Mouse (Mus musculus): ENCODE measurements around the gene Zfyve1.

DNA sequence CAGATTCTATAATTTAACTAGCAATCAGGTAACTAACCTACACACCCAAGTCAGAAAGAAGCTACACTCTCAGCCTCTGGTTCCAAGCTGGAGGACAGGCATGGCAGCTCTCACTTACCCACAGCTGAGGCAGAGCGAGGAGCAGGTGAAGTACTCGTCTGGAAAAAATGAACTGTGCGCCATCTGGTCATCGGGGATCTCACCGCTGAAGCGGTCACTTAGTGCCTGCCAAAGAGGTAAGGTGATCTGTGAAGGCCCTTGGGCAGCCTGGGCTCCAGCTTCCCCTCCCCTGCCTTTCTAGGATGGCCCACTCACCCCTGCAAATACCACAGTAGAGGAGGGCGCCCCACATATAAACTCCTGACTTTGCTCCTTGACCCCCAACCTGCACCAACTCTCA is 38.5 kb downstream of the Zfyve1 start:
- TF ChIP-seq CTCF (IDR thresholded peaks at IDR 0.05; ENCODE audit: borderline replicate concordance, insufficient read depth, low read depth, low read length) (no peak), POLR2A (IDR thresholded peaks at IDR 0.05; ENCODE audit: borderline replicate concordance, insufficient read depth, low read length) (no peak)
